Comparison of ENCODE assay signal across 8 mouse cellular contexts in the genomic region with DNA sequence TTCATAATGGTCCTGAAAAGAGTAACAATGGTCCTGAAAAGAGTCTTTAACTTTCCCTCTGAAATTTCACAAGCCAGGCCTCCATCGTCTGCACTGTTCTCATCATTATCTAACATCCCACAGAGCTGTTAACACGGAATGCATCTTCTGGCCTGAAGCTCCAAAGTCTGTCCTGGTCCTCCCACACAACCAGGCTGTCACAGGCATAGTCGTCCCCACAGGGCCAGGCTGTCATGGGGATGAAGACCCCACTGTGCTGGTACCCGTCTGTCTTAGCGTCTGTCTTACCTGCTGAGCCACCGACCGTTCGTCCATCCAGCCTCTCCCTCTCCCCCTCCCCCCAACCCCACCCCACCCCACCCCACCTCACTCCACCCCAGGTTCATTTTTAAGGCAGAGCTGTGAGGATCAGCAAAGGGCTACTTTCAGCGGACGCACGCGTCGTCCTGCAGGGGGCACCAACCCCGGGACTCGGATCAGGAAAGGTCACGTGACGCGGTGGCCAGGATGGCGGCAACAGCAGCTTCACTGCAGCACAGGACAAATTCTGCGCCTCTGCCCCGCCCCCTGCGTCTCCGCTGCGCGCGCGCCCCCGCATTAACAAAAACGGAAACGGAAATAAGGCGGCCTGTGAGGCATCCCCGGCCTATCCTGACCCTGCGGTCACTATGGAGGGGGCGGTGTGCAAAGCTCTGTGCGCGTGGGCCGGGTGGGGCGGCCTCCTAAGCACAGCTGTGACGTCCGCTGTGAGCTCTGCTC. TPM values are rescaled to one million over a fixed set of nuclear protein-coding genes. Genes with fewer than 3 reads are reported as not detected.
A peak's percentile ranks its signal among the peaks of the same experiment; 100 is the strongest.
DNase-seq lines count a peak whose midpoint lies in the region; ATAC-seq lines count a peak whose summit lies in the region.

No protein-coding gene starts in this region.

- WGBS in hindbrain, embryonic 12.5 days: 6% methylated on average over 40 of the region's 40 CpGs

- H3K27me3 ChIP-seq in hindbrain, embryonic 12.5 days: no peaks in the 10 kb centered on the region

- peak; percentile 79 for ATAC-seq in hindbrain, embryonic 12.5 days (ENCODE audit: low FRiP score)

- H3K36me3 ChIP-seq in hindbrain, embryonic 12.5 days: peaks cover 4% of the 10 kb centered on the region; the same call in 1 of the 2 replicates

- peak overlapping the region; percentile 72 for H3K4me3 ChIP-seq in hindbrain, embryonic 12.5 days

- H3K9me3 ChIP-seq in hindbrain, embryonic 12.5 days (replicated peaks): peaks cover 37% of the 10 kb centered on the region

- DNase-seq in R1 (ENCODE audit: low read depth, low spot score): peak; percentile 95
- peak; percentile 88 to 94 for DNase-seq in cerebellum, postnatal 25 days
- DNase-seq in frontal cortex, postnatal 14 days (ENCODE audit: low spot score in 2 of 2): peak; percentile 77 to 82
- DNase-seq in layer of hippocampus, postnatal 14 days (ENCODE audit: low spot score in 2 of 2): peak; percentile 81 to 83
- peak; percentile 93 for DNase-seq in lung, postnatal 25 days (ENCODE audit: low spot score)
- peak; percentile 79 for DNase-seq in retina, adult 2 months (ENCODE audit: low read depth, low spot score)
- DNase-seq in thymus, postnatal 36 days: peak; percentile 93 to 94

- peak overlapping the region; percentile 81 for H3K4me2 ChIP-seq in hindbrain, embryonic 12.5 days (replicated peaks)

- H3K4me1 ChIP-seq in hindbrain, embryonic 12.5 days: no peaks in the 10 kb centered on the region

- peak overlapping the region; percentile 71 for H3K9ac ChIP-seq in hindbrain, embryonic 12.5 days

- H3K27ac ChIP-seq in hindbrain, embryonic 12.5 days: peak overlapping the region; percentile 77

RNA-seq across cellular contexts. Expression of gene Il3ra, which starts 0.8 kb away (rescaled TPM):
- 2.8 and 3.7 TPM in 2 replicates for polyA plus RNA-seq in hindbrain, embryonic 12.5 days (2016; fragmentation: Nextera tagmentation; extraction: Ambion mirVana)
- total RNA-seq in layer of hippocampus, postnatal 14 days (2021): 1 to 10 TPM; 2.8 TPM

RNA-seq across cellular contexts. Expression of gene Olfr31, which starts 22.7 kb away (rescaled TPM):
- polyA plus RNA-seq in hindbrain, embryonic 12.5 days (2016; fragmentation: Nextera tagmentation; extraction: Ambion mirVana): not detected in 2 replicates
- total RNA-seq in layer of hippocampus, postnatal 14 days (2021): under 1 TPM in 1 of 2 experiments, not detected in 1; 0.29 TPM

RNA-seq across cellular contexts. Expression of gene Olfr721-ps1, which starts 55.8 kb away (rescaled TPM):
- not detected in 2 replicates for polyA plus RNA-seq in hindbrain, embryonic 12.5 days (2016; fragmentation: Nextera tagmentation; extraction: Ambion mirVana)
- total RNA-seq in layer of hippocampus, postnatal 14 days (2021): not detected

Comparison
In these comparisons a context has a peak if more than half of its experiments do, and no peak if none do; other contexts are left out.
1. Peak in every context shown above with its lines: DNase-seq, ATAC-seq, H3K4me3 ChIP-seq and H3K27ac ChIP-seq.